Mouse (Mus musculus): ENCODE measurements around the gene Chrna3. TPM values are rescaled to one million over a fixed set of nuclear protein-coding genes. Genes with fewer than 3 reads are reported as not detected.

The Chrna3 gene
- polyA plus RNA-seq (2012; fragmentation: generic; extraction: Trizol), result not detected

GRCm38 (mm10) chr9:55026275-55026663, at the start of gene Chrna3:
Gene Chrna3, minus strand, starts transcription at chr9:55026562.
- Histone ChIP-seq H3K4me3 (no peak within 1 kb of the TSS), H3K4me2 (ENCODE audit: low read depth) (no peak within 1 kb of the TSS), H3ac (ENCODE audit: control insufficient read depth, insufficient read length) (no peak within 1 kb of the TSS), H3K79me2 (ENCODE audit: control insufficient read depth, insufficient read depth) (no peaks in the 10 kb centered on the region), H3K36me3 (ENCODE audit: control insufficient read depth, insufficient read depth) (no peaks in the 10 kb centered on the region), H3K27me3 (ENCODE audit: control insufficient read depth, insufficient read depth, insufficient read length) (peaks cover 26% of the 10 kb centered on the region)
- TF ChIP-seq REST (IDR thresholded peaks at IDR 0.05; ENCODE audit: insufficient read depth, insufficient read length), result peak; percentile 80
- no peak for TF ChIP-seq USF1 (IDR thresholded peaks at IDR 0.05; ENCODE audit: low read depth)

- H3K36me3 ChIP-seq (ENCODE audit: control insufficient read depth, insufficient read depth), result no peaks in the 10 kb centered on the region
- TF ChIP-seq SRF (IDR thresholded peaks at IDR 0.05; ENCODE audit: control insufficient read depth, insufficient read length, low read depth), result no peak
- no peak for TF ChIP-seq TCF12 (IDR thresholded peaks at IDR 0.05; ENCODE audit: insufficient read depth, poor library complexity, severe bottlenecking)
- no peaks in the 10 kb centered on the region for H3K79me2 ChIP-seq (ENCODE audit: control insufficient read depth, insufficient read depth)
- no peak overlapping the region for H3K4me3 ChIP-seq
- H3ac ChIP-seq (ENCODE audit: control insufficient read depth, insufficient read length), result no peak overlapping the region
- no peak overlapping the region for H3K4me2 ChIP-seq (ENCODE audit: low read depth)
- H3K27me3 ChIP-seq (ENCODE audit: control insufficient read depth, insufficient read depth, insufficient read length), result peaks cover 4% of the 10 kb centered on the region
These were observed 41.6 kb upstream of the Chrna3 start for GRCm38 (mm10) chr9:55067965-55068265.

GRCm38 (mm10) chr9:55067260-55067964, 41.0 kb upstream of the Chrna3 start:
- H3K4me2 ChIP-seq (ENCODE audit: low read depth), result no peak overlapping the region
- no peak for TF ChIP-seq MAX (IDR thresholded peaks at IDR 0.05; ENCODE audit: low read depth)
- TF ChIP-seq TCF3 (IDR thresholded peaks at IDR 0.05; ENCODE audit: insufficient read length, low read depth), result no peak
- TF ChIP-seq USF1 (IDR thresholded peaks at IDR 0.05; ENCODE audit: low read depth), result no peak
- TF ChIP-seq MYOD1 (IDR thresholded peaks at IDR 0.05; ENCODE audit: control insufficient read depth in 1 of 3, insufficient read length in 2 of 3, low read depth in 2 of 3), result no peak
- no peak overlapping the region for H3K4me3 ChIP-seq
- H3K27me3 ChIP-seq (ENCODE audit: control insufficient read depth, insufficient read depth, insufficient read length), result peaks cover 4% of the 10 kb centered on the region
- H3ac ChIP-seq (ENCODE audit: control insufficient read depth, insufficient read length), result no peak overlapping the region
- H3K36me3 ChIP-seq (ENCODE audit: control insufficient read depth, insufficient read depth), result no peaks in the 10 kb centered on the region
- no peaks in the 10 kb centered on the region for H3K79me2 ChIP-seq (ENCODE audit: control insufficient read depth, insufficient read depth)

- H3K4me3 ChIP-seq, result no peak overlapping the region
- H3K27me3 ChIP-seq (ENCODE audit: control insufficient read depth, insufficient read depth, insufficient read length), result peaks cover 4% of the 10 kb centered on the region
- no peak for TF ChIP-seq POLR2A (IDR thresholded peaks at IDR 0.05; ENCODE audit: insufficient read length, low read depth)
- no peak for TF ChIP-seq TCF3 (IDR thresholded peaks at IDR 0.05; ENCODE audit: insufficient read length, low read depth)
- TF ChIP-seq MYOD1 (IDR thresholded peaks at IDR 0.05; ENCODE audit: control insufficient read depth in 1 of 3, insufficient read length in 2 of 3, low read depth in 2 of 3), result no peak
- TF ChIP-seq CEBPB (IDR thresholded peaks at IDR 0.05; ENCODE audit: insufficient read depth, poor library complexity, severe bottlenecking), result no peak
- no peak for TF ChIP-seq TCF12 (IDR thresholded peaks at IDR 0.05; ENCODE audit: insufficient read depth, poor library complexity, severe bottlenecking)
- TF ChIP-seq USF1 (IDR thresholded peaks at IDR 0.05; ENCODE audit: low read depth), result no peak
- TF ChIP-seq SRF (IDR thresholded peaks at IDR 0.05; ENCODE audit: control insufficient read depth, insufficient read length, low read depth), result no peak
- TF ChIP-seq REST (IDR thresholded peaks at IDR 0.05; ENCODE audit: insufficient read depth, insufficient read length), result no peak
- no peaks in the 10 kb centered on the region for H3K79me2 ChIP-seq (ENCODE audit: control insufficient read depth, insufficient read depth)
- H3ac ChIP-seq (ENCODE audit: control insufficient read depth, insufficient read length), result no peak overlapping the region
- no peak overlapping the region for H3K4me2 ChIP-seq (ENCODE audit: low read depth)
- H3K36me3 ChIP-seq (ENCODE audit: control insufficient read depth, insufficient read depth), result no peaks in the 10 kb centered on the region
These were observed 38.9 kb upstream of the Chrna3 start for GRCm38 (mm10) chr9:55065241-55065640.

GRCm38 (mm10) chr9:55058067-55058466, 31.7 kb upstream of the Chrna3 start:
- Histone ChIP-seq H3K79me2 (ENCODE audit: control insufficient read depth, insufficient read depth) (no peaks in the 10 kb centered on the region), H3K27me3 (ENCODE audit: control insufficient read depth, insufficient read depth, insufficient read length) (peaks cover 14% of the 10 kb centered on the region), H3K4me3 (no peak overlapping the region), H3K4me2 (ENCODE audit: low read depth) (no peak overlapping the region), H3K36me3 (ENCODE audit: control insufficient read depth, insufficient read depth) (no peaks in the 10 kb centered on the region), H3ac (ENCODE audit: control insufficient read depth, insufficient read length) (no peak overlapping the region)
- TF ChIP-seq CEBPB (IDR thresholded peaks at IDR 0.05; ENCODE audit: insufficient read depth, poor library complexity, severe bottlenecking) (no peak), TCF3 (IDR thresholded peaks at IDR 0.05; ENCODE audit: insufficient read length, low read depth) (no peak), TCF12 (IDR thresholded peaks at IDR 0.05; ENCODE audit: insufficient read depth, poor library complexity, severe bottlenecking) (no peak), POLR2A (IDR thresholded peaks at IDR 0.05; ENCODE audit: insufficient read length, low read depth) (no peak), E2F4 (IDR thresholded peaks at IDR 0.05; ENCODE audit: insufficient read depth) (no peak), USF1 (IDR thresholded peaks at IDR 0.05; ENCODE audit: low read depth) (no peak), REST (IDR thresholded peaks at IDR 0.05; ENCODE audit: insufficient read depth, insufficient read length) (no peak), MYOD1 (IDR thresholded peaks at IDR 0.05; ENCODE audit: control insufficient read depth in 1 of 3, insufficient read length in 2 of 3, low read depth in 2 of 3) (no peak), MYOG (IDR thresholded peaks at IDR 0.05; ENCODE audit: control insufficient read depth in 1 of 3, insufficient read depth in 1 of 3, insufficient read length in 2 of 3, low read depth in 2 of 3) (no peak)

- H3K79me2 ChIP-seq (ENCODE audit: control insufficient read depth, insufficient read depth), result no peaks in the 10 kb centered on the region
- H3K4me3 ChIP-seq, result no peak overlapping the region
- H3ac ChIP-seq (ENCODE audit: control insufficient read depth, insufficient read length), result no peak overlapping the region
- no peak overlapping the region for H3K4me2 ChIP-seq (ENCODE audit: low read depth)
- peaks cover 14% of the 10 kb centered on the region for H3K27me3 ChIP-seq (ENCODE audit: control insufficient read depth, insufficient read depth, insufficient read length)
- TF ChIP-seq POLR2AphosphoS2 (IDR thresholded peaks at IDR 0.05; ENCODE audit: insufficient read length, low read depth), result no peak
- TF ChIP-seq CEBPB (IDR thresholded peaks at IDR 0.05; ENCODE audit: insufficient read depth, poor library complexity, severe bottlenecking), result no peak
- no peak for TF ChIP-seq TCF12 (IDR thresholded peaks at IDR 0.05; ENCODE audit: insufficient read depth, poor library complexity, severe bottlenecking)
- TF ChIP-seq USF1 (IDR thresholded peaks at IDR 0.05; ENCODE audit: low read depth), result no peak
- no peak for TF ChIP-seq TCF3 (IDR thresholded peaks at IDR 0.05; ENCODE audit: insufficient read length, low read depth)
- no peak for TF ChIP-seq MYOD1 (IDR thresholded peaks at IDR 0.05; ENCODE audit: control insufficient read depth in 1 of 3, insufficient read length in 2 of 3, low read depth in 2 of 3)
- TF ChIP-seq E2F4 (IDR thresholded peaks at IDR 0.05; ENCODE audit: insufficient read depth), result no peak
- no peaks in the 10 kb centered on the region for H3K36me3 ChIP-seq (ENCODE audit: control insufficient read depth, insufficient read depth)
These were observed 29.1 kb upstream of the Chrna3 start for GRCm38 (mm10) chr9:55055386-55055930.

Measured in myocyte (in vitro differentiated cells).